Mouse (Mus musculus) telencephalon, adult 2 months (tissue): ENCODE data around the gene Slc12a8.

ENCODE experiments used
- DNase-seq: peaks from one replicate; pipeline ENCODE4 v3.0.0-alpha.2; 2011; ENCODE audit warnings: low read depth, low spot score

Slc12a8 gene

GRCm38 (mm10) chr16:33673530-33674109 lies 156.5 kb downstream of the Slc12a8 start:
- peak; percentile 33 for DNase-seq

DNA sequence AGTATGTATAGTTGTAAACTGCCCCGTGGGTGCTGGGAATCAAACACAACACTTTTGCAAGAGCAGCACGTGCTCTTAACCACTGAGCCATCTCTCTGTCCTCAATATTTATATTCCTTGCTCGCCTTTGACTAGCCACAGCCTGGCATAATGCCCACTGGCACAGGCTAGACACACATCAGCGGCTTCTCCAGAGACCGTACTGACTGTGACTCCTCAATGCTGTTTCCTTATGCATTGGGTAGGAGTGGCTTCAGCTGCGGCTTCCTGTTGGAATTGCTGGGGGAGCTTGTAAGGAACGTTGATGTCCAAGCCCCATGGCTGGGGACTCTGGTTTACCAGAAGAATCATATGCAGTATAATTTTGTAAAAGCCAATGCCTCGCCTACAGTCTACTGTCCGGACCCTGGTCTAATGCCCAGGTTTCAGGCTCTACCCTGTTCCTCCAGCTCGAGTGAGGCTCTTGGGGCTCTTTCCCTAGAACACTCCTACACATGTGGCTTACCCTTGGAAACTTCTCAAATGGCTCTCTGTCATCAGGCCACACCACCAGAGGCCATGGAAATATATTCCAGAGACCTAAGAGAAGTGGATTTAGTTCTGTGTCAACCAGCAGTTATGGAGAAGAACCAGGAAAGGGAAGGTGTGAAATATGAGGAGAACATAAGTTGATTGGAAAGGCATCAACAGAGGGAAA lies 158.2 kb downstream of the Slc12a8 start:
- no peak for DNase-seq

DNA sequence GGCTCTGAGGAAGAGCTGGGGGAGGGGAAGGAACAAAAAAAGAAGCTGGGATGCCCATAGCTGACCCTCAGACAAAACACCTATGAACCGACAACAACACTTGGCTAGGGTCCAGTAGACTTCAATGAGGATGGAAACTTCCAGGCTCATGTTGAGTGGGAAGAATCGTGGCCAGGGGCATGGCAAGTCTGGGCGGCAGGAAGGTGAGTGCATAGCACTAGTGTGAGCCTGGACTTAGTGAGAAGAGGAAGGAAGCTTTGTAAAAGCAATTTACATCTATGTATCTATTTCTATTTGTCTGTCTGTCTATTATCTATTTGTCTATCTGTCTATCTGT lies 158.7 kb downstream of the Slc12a8 start:
- DNase-seq: no peak

DNA sequence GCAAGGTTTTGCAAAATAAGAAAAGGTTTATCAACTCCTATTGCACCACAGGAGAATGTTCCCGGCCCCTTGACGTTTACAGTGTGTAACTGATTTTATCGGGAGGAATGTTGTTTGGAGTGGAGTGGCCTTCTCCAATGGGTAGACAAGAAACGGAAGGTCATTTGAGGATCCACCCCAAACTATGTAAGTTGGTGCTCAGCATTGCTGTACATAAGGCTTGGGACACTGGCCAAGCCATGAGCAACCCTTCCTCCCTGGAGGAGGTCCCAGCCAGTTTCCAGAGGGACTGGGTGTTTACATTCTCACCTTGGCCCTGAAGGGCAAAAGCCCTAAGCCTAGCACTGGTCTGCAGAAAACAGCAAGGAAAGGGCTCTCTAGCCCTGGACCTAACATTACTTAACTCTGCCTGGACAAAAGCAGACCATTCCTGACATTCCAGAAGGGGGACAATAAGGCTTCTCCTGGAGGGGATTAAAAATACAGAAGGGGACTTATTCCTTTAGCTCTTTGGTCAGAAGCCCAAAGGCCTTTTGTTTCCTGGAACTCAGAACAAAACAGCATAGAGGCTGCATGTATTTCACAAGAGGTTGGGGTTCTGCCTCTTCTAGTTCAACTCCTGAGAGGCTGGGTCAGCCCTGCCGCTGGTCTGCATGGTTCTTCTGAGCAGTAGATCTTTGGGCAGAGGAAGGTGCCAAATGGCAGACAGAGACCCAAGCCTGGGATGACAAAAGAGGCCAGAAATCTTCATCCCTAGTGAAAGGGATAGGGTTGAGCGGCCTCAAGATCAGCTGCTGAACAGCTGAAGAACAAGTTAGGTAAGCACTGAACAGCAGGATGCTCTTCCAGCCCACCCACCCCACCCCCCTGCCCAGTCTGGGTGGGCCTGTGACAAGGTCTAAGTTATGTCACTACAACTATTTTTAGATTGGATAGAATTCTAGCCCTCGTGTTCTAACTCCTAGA lies 159.5 kb downstream of the Slc12a8 start:
- DNase-seq: no peak

GRCm38 (mm10) chr16:33677313-33677690 lies 160.2 kb downstream of the Slc12a8 start:
- no peak for DNase-seq

GRCm38 (mm10) chr16:33677901-33678300 lies 160.8 kb downstream of the Slc12a8 start:
- no peak for DNase-seq

GRCm38 (mm10) chr16:33680271-33680670 lies 163.1 kb downstream of the Slc12a8 start:
- DNase-seq: no peak

DNA sequence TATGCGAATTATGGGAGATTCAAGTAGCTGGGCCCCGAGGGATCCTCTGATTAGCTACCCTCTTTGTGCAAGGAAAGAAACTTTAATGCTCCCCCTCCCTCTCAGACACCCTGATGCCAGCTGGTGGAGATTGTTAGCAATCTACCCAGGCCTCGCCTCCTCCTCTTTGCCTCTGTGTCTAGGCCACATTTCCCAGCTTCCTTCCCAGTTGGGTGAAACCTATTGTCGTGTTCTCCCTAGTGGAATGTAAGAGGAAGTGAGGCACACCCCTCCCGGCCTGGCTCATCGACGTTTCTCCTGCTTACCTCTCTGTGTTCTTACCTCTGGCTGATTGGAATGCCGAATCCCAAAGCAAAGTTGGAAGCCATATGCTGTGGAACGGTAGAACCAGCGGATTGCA lies 163.7 kb downstream of the Slc12a8 start:
- no peak for DNase-seq

DNA sequence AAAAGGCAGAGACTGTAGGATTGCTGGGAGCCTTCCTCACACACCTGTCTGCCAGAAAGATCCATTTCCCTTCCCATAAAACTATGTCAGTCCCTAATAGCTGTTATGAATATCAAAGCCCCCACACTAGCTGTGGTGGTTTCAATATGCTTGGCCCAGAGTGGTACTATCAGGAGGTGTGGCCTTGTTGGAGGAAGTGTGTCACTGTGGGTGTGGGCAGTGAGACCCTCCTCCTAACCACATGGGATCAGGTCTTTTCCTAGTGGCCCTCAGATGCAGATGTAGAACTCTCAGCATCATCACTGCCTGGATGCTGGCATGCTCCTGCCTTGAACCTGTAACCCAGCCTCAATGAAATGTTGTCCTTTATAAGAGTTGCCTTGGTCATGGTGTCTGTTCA lies 164.5 kb downstream of the Slc12a8 start:
- DNase-seq: no peak

DNA sequence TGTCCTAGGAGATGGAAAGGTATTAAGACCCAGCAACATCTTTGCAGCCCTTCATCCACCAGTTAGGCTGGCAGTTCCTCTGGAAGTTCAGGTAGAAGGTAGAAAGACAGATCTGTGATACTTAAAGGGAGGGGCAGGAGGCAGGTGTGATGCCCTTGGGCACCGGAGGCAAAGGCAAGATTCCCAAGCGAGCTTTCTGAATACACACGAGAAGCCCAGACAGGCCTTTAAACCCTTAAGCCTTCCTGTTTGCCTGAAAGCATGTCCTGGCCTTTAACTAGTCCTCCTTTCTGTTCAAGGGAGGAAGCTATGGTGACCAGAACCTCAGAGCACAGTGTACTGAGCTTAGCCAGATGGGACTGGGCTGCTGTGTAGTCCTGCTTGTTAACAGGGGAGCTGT lies 165.5 kb downstream of the Slc12a8 start:
- no peak for DNase-seq

DNA sequence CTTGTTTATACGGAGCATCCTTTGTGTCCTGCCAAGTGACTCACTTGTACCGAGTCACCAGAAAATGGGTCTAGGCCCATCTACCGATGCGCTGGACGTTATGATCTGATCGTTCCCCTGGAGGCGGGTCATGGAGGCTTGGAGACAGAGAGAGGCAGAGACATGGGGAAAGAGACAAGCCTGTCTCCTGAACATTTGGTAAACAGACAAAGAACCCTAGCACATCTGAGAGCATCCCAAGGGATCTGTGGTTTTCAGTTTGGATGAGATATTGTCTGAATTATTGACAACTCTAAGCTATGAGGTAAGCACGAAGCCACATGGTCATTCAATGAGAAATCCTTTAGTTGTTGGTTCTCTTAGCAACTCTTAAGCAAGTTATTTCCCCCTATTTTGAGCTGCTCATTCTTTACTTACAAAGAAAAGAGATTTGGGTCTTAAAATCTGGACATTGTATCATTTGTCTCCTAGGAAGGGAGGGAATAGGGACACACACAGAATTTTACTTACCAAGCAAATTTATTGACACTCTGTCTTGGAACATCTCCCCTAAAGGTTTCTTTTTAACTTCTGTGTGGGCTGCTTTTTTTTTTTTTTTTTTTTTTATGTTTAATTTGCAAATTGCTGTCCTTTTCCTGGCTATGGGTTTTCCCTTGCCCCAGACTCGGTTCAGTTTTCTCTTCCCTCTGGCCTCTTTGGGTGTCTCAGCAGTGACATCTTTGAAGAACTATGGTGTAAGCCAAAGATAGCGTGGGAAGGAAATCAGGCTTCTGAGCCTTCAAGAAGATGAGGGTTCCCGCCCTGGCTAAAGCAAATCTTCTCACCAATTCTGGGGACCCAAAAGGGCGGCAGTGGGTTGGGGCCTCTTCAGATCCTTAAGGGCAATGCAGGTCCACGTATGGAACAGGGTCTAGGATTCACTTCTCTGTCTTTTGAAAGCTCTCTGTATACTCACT lies 166.4 kb downstream of the Slc12a8 start:
- DNase-seq: no peak

GRCm38 (mm10) chr16:33684162-33684702 lies 167.1 kb downstream of the Slc12a8 start, which contains the start of gene Heg1:
TSS of gene Heg1 (plus strand) at chr16:33684370.
- no peak for DNase-seq

DNA sequence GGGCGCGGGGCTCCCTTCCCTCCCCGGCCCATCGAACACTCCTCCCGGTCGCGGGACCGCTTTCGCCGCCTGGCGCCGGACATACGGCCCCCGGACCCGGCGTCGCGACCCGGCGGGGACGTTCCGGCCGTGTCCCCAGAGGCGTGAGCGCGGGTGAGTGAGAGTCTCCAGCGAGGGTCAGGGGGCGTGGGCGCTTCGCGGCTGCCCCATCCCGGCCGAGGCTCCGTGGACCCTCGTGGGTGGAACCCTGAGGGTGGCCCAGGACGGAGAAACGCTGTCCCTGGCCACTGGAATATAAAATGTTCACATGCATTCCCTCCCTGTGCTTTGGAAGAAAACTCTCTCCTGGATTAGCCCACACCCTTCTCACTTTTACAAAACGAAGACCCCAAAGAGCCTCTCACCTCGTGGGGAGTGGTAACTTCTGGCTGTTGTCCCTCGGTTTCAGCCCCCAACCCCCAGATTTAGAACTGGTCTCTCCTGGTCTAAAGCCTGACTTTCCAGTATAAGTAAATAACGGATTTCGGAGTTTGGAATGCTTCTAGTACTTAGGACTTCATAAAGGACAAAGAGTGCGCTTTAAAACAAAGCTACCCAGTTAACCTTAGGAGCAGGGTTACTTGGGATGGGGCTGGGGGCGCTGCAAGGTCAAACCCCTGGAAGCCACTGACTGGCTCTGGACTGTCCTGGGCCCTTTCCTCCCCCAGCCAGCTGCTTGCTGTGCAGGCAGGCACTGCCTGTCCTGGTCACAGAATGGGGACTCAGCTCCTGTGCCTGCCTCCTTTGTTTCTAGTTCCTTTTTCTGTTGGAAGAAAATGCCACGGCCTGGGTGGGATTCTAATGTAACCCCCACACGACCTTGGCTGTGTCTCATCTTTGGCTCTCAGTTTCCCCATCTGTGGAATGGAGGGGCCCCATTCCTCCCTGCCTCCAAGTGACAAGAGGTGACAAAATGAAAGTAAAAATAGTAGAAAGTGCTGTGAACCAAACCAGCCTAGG lies 167.9 kb downstream of the Slc12a8 start:
- no peak for DNase-seq

DNA sequence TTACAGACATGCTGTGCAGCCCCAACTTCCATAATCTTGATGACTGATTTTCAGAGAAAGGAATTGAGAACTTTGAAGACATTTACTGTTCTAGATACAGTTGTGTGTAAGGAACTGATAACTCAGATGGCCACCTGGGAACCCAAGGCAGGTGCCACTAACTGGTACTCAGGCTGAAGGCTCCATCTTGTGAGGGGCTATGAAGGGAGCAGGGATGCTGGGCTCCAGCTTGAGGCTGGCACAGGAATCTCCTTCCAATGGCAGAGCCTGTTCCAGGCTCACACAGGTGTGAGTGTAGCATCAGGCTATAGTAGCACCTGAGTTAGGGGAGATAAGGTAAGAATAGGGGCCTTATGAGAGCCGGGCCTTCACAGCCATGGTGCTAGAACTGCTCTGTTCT lies 168.9 kb downstream of the Slc12a8 start:
- no peak for DNase-seq

GRCm38 (mm10) chr16:33687724-33688123 lies 170.6 kb downstream of the Slc12a8 start:
- no peak for DNase-seq

- DNase-seq: no peak
Measured at GRCm38 (mm10) chr16:33690975-33691747, 174.0 kb downstream of the Slc12a8 start.

DNA sequence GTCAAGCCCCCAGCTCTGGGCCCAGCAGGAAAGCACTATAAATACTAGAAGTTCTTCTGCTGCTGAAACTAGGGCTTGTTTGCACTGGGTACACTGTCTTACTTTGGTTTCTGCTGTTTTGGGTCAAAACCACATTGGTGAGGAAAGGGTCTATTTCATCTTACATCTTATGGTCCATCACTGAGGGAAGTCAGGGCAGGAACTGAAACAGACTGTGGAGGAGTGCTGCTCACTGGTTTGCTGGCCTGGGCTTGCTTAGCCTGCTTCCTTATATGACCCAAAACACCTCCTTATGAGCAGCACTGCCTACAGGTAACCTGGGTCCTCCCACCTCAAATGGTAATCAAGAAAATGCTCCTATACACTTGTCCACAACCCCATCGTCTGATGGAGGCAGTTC lies 176.4 kb downstream of the Slc12a8 start:
- no peak for DNase-seq

DNA sequence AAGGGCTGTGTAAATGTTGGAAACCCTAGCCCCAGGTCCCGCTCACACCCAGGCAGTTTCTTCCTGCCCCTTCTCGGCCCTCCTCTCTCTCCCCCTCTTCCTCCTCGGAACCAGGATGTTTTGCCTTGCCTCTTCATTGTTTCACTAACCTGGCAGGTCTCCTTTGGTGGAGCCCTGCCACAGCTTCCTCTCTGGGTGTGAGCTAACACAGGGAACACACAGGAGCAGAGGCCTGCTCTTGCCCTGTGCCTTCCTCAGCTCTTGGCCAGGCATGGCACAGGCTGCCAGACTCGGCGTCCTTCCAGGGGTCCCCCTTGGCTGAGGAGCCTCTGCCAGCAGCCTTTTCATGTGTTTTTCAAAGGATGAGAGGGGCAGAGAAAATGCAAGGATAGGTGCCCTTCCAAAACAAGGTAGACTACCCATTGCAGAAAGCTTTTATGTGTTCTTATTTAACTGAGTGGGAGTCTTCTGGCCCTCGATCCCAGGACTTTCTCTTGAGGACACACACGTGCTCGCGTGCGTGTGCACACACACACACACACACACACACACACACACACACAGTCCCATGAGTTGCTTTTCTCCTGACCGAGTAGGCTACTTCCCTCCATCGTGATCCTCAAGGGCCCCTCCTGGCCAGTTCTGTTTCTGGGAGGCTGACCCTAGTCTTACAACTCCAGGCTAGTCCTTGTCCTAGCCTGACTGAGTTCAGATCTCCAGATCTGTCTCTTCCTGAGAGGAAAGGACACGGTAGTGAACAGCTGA lies 179.9 kb downstream of the Slc12a8 start:
- no peak for DNase-seq
